Mouse (Mus musculus) testis, postnatal 14 days (tissue): ENCODE measurements around the gene Kcnj10.
A peak's percentile ranks its signal among the peaks of the same experiment; 100 is the strongest.

Experiments
- DNase-seq: peaks from one replicate; pipeline ENCODE4 v3.0.0; 2021; ENCODE audit warnings: low spot score

Gene Kcnj10

DNA sequence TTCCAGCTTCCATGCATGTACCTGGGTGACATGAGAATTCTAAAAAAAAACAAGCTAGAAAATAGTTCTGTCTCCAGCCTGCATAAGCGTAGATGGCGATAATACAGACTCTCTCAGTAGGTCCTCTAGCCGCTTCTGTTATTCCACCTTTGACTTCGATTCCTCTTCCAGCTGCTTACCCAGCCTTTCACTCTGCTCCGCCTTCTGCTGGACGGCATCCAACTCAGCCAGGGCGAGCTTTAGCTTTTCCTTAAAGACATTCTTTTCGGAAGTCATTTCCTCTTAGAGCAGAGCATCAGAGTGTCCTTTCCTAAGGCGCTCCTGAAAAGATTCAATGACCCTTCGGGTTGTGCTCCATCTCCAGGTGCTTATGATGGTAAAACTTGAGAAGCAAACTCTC lies 39.1 kb downstream of the Kcnj10 start:
- no peak for DNase-seq

DNA sequence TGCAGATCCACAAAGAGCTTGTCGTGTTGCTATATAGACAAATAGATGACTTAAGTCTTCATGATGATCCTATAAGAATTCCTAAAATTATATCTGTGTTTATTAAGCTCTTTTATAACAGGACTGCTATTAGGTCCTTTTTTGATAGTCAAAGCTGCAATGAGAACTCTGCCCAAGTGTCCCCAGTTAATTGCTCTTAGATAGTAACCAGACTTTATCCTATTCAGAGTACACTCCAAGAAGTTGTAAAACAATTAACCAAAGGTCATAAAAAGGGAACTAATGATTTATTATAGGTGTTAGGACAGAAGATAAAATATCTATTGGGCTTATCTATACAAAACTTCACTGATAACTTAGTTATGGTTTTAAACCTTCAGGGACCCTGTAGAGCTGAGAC lies 41.1 kb downstream of the Kcnj10 start:
- no peak for DNase-seq

DNA sequence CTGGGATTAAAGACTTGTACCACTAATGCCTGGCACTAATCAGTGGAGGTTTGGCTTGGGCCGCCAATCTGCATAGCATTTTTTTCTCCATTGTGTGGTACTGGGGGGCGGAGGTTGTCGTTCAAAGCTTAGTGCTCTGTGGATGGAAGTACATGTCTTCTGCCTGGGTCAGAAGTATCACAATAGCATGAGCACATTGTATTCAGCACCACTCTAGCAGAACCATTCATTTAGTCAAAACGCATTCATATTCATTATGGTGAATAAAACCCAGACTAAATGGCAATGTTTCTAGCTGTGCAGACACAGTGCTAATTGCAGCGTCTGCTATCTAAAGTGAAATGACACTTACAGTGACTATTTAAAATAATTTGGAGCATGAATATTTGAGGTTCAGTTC lies 46.2 kb downstream of the Kcnj10 start:
- DNase-seq, result no peak

DNA sequence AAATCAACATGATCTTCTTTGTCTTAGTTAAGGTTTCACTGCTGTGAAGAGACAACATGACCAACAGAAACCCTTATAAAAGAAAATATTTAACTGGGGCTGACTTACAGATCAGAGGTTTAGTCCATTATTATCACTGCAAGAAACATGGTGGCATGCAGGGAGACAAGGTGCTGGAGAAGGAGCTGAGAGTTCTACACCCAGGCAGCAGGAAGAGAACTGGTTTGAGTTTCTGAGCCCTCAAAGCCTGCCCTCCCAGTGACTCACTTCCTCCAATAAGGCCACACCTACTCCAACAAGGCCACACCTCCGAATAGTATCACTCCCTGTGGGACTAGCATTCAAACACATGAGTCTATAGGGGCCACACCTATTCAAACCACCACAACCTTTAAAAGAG lies 49.8 kb downstream of the Kcnj10 start:
- DNase-seq, result no peak

DNA sequence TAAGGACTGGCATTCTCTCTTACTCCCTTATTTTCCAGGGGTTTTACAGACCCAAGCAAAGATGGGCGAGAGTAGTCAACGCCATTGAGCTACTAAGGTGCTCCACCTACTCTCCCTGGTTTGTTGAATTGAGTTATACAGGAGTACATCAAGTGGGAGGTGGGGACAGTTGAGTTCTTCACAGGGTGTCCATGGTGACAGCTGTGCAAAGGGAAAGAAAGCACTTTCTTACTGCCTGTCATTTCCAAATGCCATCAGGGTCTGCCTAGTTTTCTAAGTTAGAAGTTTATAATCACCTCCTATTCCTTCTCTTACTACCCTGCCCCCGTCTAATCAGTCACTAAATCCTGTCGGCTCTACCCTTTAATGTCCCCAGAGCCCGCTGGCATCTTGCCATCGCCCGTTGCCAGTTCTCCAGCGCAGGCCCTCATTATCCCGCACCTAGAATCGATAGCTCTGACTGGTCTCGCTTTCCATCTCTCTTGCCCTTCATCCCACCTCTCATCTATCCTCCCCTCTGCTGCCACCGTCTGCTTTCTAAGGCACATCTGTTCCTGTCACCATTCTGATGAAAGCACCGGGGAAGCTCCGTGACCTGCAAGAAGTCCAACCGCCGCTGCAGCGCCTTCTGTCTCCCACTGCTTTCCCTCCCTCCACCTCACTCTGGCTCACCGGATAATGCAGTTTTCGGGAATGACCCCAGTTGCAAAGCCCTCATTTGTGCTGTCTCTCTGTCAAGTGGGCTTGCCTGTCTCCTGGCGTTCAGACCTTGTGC lies 51.0 kb downstream of the Kcnj10 start:
- no peak for DNase-seq

DNA sequence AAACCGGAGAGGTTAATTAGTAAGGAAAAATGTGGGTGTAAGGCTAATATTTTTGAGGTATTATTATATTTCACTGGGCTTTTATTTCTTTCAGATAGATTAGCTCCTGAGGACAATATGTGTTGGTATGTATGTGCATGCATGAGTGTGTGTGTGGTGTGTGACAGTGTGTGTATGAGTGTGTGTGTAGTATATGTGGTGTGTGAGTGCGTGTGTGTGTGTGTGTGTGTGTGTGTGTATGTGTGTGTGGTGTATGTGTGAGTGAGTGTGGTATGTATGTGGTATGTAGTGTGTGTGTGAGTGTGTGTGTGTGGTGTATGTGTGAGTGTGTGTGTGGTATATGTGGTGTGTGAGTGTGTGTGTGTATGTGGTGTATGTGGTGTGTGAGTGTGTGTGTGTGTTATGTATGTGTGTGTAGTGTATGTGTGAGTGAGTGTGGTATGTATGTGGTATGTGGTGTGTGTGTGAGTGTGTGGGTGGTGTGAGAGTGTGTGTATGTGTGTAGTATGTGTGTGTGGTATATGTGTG lies 51.7 kb downstream of the Kcnj10 start:
- no peak for DNase-seq

DNA sequence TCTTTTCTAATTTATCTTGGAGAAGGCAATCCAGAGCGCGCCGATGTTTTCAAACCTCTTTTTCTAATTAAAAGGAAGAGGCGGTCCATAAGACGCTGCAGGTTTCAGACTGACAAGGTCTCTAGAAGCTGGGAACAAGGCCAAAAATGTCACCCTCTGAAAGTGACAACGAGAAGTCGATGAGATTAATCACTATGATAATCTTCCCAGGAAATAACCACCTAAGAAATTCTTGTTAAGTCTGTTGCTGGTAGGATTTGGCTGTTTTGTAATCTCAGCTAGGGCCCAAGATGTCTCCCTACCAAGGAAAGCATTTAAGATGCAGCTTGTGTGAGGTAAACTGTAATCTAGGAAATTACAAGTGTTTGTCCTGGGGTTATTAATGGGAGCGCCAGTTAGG lies 52.7 kb downstream of the Kcnj10 start:
- no peak for DNase-seq

DNA sequence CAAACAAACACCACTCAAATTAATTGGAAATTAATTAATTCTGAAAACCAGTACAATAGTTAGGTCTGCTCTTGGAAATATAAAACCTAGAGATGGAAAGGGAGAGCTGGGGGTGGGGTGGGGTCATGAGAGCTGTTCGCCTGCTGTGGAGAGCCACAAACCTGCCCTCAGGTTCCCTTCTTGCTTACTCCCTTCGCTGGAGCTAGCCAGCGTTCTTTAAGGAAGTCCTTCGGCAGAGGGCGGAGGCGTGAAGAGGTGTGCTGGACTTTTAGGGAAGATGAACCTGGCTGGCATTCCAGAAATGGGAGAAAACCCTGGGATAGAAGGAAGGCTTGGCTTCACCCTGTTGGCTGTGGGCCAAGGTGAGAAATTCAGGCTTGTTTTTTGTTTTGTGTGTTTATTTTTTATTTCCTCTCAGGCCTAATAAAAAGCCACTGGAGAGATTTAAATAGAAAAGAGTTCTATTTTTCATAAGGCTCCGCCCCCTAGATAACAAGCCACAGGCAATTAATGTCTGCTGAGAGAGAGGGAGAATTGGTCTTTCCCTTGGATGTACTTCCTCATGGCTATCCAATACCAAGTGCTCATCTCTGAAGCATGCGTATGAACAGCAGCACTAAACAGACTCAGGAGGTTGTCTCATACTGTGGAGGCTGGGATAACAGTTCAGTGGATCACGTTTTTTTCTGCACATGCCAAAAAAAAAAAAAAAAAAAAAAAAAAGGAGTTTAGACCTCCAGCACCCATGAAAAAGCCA lies 56.2 kb downstream of the Kcnj10 start:
- DNase-seq, result no peak

DNA sequence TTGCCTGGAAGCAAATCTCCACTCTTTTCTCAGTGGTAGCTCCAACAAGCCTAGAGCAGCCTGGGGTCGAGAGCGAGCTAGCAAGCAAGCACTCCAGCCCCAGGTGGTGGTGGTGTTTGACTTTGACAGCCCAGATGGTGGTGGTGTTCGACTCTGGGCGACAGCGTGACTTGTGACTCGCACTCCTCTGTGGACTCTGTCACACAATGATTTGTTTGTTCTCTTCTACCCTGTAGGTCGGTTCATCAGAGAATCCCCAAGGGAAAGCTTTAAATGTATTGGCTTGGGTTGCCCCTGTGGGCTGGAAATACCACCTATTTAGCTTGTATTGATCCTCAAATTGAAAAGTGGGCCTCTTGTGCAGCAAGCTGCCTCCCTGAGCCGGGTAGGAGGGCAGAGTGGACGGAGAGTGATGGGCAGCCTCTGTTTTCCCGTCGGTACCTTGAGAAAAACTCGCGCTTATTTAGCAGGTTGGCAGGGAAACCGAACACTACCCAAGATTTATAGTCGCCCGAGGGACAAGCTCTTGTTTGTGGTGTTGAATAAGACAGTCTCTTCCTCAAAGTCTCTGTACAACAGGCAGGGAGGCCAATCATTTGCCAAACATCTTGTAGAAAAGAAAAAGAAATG lies 65.2 kb downstream of the Kcnj10 start:
- no peak for DNase-seq

DNA sequence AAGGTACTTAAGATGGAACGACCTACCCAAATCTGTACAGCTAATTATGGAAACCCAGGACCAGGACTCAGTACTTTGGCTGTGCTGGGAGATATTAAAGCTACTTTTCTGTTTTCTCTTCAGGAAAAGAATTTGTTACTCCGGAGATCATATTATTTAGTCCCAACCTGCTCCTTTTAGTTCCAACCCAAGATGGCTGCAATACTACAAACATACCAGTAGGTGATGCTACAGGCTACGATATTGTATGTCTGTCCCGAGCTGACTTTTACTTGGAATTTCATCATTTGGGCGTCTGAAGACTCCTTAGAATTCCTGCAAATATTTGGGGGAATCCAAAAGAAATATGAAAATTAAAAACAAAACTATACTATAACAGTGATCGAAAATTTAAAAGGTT lies 68.0 kb downstream of the Kcnj10 start:
- DNase-seq, result no peak

DNA sequence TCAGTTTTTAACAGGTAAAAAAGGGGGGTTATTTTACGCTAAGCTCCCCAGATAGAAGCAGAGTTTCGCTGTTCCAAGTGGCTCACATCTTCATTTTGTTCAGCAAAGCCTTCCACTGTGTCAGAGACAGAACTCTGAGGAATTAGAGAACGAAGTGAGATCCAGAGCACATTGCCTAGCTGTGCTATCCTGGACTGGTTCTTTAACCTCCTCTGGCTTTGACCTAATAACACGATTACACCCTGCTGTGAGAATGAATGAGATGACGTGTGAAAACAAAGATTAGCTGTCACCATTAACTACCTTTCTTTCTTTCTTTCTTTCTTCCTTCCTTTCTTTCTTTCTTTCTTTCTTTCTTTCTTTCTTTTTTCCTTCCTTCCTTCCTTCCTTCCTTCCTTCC lies 68.4 kb downstream of the Kcnj10 start:
- no peak for DNase-seq

DNA sequence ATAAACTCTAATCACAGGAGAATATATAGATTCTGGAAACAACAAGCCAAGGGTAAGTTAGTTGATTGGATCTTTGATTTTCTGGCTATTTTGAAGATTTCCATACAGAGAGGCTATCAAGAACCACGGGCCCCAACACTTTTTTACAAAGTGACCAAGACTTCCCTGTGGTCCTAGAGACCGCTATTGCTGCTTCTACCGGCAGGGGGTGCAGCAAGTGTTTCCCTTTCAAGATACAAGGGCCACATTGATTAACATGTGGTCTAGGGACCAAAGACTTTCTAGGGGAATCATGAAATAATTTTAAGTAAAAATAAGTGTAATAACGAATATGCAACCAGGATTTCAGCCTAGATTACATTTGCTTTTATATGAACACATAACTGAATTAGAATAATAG lies 69.8 kb downstream of the Kcnj10 start:
- DNase-seq, result no peak

DNA sequence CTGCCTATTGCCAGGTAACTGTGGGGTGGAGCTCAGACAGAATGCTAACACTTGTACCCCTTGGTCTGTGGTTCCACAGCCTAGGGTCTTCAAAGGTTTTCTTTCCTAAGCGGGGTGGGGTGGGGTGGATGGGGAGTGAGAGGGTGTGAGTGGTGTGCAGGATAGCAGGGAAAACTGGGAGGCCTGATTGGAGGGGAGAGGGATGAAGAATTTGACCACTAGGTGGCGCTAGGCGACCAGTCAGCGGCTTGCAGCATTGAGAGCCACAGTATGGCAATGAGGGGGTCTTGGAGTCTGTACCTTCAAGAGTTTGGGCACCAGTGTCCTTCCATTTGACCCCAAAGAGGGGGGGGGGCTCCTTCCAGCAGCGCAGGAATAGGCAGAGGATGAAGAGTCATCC lies 71.2 kb downstream of the Kcnj10 start:
- peak; percentile 68 for DNase-seq

DNA sequence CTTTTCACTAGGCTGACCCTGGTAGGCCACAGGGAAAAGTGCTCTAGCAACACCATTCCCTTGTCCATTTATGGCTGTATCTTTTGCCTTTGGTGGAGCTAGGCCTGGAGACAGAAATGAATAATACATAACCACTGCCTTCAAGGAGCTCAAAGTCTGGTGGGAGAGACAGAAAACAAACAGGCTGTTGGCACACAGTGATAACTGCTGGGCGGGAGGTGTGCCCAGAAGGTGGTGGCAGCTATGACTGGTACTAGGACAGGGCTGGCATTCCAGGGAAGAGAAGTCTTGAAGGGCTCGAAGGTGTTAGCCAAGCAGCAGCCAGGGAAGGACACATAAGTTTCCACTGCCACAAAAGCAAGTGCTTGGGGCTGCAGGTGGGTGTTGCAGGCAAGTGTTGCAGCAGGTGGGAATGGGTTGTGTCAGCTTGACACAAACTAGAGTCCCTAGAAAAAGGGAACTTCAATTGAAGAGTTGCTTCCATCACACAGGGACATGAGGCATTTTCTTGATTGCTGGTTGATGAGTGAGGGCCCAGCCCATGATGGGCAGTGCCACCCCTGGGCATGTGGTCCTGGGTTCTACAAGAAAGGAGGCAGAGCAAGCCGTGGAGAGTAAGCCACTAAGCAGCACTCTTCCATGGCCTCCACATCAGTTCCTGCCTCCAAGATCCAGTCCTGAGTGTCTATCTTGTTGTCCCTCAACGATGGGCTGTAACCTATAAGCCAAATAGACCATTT lies 72.7 kb downstream of the Kcnj10 start:
- DNase-seq, result no peak

DNA sequence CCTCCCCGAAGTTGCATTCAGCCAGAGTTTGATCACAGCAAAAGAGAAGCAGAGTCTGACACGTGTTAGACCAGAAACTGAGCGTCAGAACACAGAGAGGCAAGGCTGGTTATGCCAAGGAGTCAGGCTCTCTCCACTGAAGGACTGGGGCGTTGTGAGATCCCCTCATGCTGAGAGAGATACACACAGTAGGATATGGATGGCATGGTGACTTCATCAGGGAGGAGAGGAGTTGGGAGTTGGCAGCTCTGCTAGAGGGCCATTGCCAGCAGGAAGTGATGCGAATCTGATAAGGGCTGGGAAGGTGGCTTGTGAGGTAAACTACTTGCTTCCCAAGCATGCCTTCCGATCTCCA lies 73.2 kb downstream of the Kcnj10 start:
- no peak for DNase-seq

DNA sequence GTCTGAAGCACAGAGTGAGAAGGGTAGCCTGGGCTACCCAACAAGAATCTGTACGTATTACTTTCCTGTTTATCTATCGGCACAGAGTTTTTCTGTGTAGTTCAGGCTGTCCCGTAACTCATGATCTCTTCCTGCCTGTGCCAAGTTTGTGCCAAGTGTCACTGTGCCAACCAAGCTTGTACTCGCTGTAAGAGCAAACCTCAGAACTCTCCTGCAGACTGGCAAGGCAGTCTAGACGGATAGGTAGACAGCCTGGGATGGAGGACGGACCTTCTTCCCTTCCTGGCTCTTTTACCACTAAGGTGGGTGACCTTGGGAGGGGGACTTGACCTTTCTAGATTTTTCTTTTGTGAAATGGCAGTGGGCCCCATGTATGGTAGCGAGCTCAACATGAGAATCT lies 74.1 kb downstream of the Kcnj10 start:
- no peak for DNase-seq

DNA sequence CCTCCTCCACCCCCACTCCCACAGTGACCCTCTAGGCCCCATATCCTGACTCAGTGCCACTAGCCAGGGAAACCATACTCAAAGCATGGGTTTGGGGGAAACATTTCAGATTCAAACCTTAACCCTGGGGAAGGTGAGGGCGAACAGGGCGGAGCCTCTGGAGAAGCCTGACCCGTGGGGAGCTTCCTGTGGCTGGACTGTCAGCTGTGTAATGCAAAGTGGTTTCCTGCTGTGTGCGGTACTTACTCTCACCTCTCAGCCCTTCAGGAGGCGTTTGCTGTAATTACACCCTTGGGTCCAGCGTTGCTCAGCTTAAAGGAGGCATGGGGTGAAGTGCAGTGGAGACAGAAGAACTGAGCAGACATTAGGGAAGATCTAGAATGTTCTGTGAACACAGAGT lies 77.2 kb downstream of the Kcnj10 start:
- no peak for DNase-seq

DNA sequence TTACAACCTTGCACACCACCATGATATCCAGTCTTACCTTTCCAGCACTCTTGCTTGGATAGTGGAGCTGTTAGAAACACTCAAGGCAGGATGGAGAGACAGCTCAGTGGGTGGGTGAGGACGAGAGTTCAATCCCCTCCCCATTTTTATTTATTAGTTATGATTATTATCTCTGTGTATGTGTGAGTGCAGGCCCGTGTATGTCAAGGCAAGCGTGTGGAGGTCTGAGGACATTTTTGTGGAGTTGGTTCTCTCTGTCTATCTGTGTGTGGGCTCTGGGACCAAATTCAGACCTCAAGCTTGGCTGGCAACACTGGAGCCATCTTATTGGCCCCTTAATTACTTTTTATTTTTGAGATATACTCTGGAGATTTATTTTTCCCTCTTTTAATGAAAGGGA lies 77.6 kb downstream of the Kcnj10 start:
- DNase-seq, result no peak

DNA sequence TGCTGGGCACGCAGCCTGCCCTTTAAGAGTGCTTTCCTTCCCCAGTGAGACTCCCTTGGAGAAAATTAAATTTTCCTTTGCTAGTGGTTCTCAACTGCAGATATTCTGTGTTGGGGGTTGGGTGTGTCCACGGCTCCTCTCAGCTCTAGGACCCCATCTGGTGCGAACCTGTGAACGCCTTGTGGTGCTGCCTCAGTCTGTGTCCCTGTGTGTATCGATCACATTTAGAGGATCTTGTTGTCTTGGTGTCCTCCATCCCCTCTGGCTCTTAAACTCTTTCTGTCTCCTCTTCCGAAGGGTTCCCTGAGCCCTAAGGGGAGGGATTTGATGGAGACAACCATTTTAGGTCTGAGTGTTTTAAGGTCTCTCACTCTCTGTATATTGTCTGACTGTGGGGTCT lies 79.2 kb downstream of the Kcnj10 start:
- DNase-seq, result no peak

DNA sequence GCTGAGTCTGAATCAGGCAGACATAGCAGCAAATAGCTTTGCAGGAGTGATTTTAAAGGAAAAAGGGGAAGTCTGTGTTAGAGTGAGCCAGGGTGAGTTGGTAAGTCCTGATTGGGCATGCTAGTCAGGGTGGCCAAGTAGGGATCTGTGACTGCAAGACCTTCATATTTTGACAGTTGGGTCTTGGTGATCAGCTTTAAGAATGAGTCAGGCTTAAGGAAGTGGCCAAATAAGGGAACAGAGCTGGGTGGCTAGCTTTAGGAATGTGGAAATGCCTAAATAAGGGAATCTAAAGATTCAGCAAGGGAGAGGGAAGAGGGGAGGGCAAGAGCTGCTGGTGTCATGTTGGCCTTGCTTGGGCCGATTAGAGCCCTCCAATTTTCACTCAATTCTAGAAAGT lies 82.4 kb downstream of the Kcnj10 start:
- DNase-seq, result no peak
